Mouse (Mus musculus) adrenal gland, adult 2 months (tissue): ENCODE results near the gene Rgcc. TPM values are rescaled to one million over a fixed set of nuclear protein-coding genes. Genes with fewer than 3 reads are reported as not detected.

Source experiments
- DNase-seq: peaks from one replicate; pipeline ENCODE4 v3.0.0; 2021
- polyA plus RNA-seq: library from polyadenylated mRNA; depleted of rRNA; stranded (reverse); fragments of >200 nt; gene quantifications from 2 replicates; pipeline ENCODE4 v1.2.3, GENCODE M21; 2012
- total RNA-seq, 2 experiments: library from RNA; stranded (reverse); gene quantifications; 2 replicates each; pipeline ENCODE4 v1.2.3; 2021

Gene Rgcc
- total and polyA plus RNA-seq, 3 experiments = 131 to 1,050 (median 254) TPM

- peak; percentile 51 for DNase-seq
These were observed 649 bp downstream of the Rgcc start for GRCm38 (mm10) chr14:79300641-79301350.

GRCm38 (mm10) chr14:79299796-79300195, 1.6 kb downstream of the Rgcc start:
- peak; percentile 57 for DNase-seq

- DNase-seq = no peak
These were observed 2.2 kb downstream of the Rgcc start for GRCm38 (mm10) chr14:79299230-79299629.

- no peak for DNase-seq
These were observed 3.0 kb downstream of the Rgcc start for GRCm38 (mm10) chr14:79298314-79298992.

- DNase-seq = no peak
These were observed 4.6 kb downstream of the Rgcc start for GRCm38 (mm10) chr14:79296836-79297235.

GRCm38 (mm10) chr14:79296201-79296600, 5.2 kb downstream of the Rgcc start:
- DNase-seq = no peak

GRCm38 (mm10) chr14:79295579-79295978, 5.9 kb downstream of the Rgcc start:
- DNase-seq = no peak

GRCm38 (mm10) chr14:79294950-79295349, 6.5 kb downstream of the Rgcc start:
- no peak for DNase-seq

GRCm38 (mm10) chr14:79294051-79294814, 7.2 kb downstream of the Rgcc start:
- DNase-seq = no peak

- peak; percentile 60 for DNase-seq
These were observed 8.2 kb downstream of the Rgcc start for GRCm38 (mm10) chr14:79293119-79293780.

GRCm38 (mm10) chr14:79291629-79292028, 9.8 kb downstream of the Rgcc start:
- DNase-seq = no peak

GRCm38 (mm10) chr14:79290683-79291425, 10.6 kb downstream of the Rgcc start:
- no peak for DNase-seq

- peak; percentile 34 for DNase-seq
These were observed 11.5 kb downstream of the Rgcc start for GRCm38 (mm10) chr14:79289909-79290308.

- DNase-seq = no peak
These were observed 13.2 kb downstream of the Rgcc start for GRCm38 (mm10) chr14:79288280-79288679.

- no peak for DNase-seq
These were observed 14.1 kb downstream of the Rgcc start for GRCm38 (mm10) chr14:79287251-79287863.

- DNase-seq = no peak
These were observed 15.9 kb downstream of the Rgcc start for GRCm38 (mm10) chr14:79285549-79285948.

- no peak for DNase-seq
These were observed 16.8 kb downstream of the Rgcc start for GRCm38 (mm10) chr14:79284616-79285015.

- no peak for DNase-seq
These were observed 17.5 kb downstream of the Rgcc start for GRCm38 (mm10) chr14:79283952-79284351.

- no peak for DNase-seq
These were observed 19.4 kb downstream of the Rgcc start for GRCm38 (mm10) chr14:79281894-79282553.

- no peak for DNase-seq
These were observed 21.0 kb downstream of the Rgcc start for GRCm38 (mm10) chr14:79280456-79280855.

- DNase-seq = peak; percentile 53
These were observed 22.0 kb downstream of the Rgcc start for GRCm38 (mm10) chr14:79279494-79279893.
